Mouse (Mus musculus): ENCODE measurements around the gene Nfib.

The Nfib gene

GRCm38 (mm10) chr4:82538069-82538811, 167.3 kb downstream of the Nfib start:
- DNase-seq, result peak; percentile 55

GRCm38 (mm10) chr4:82537279-82537967, 168.1 kb downstream of the Nfib start:
- DNase-seq, result peak; percentile 78

- peak; percentile 39 for DNase-seq
Observed at GRCm38 (mm10) chr4:82536435-82537278, 168.9 kb downstream of the Nfib start.

GRCm38 (mm10) chr4:82535606-82536434, 169.7 kb downstream of the Nfib start:
- no peak for DNase-seq

- no peak for DNase-seq
Observed at GRCm38 (mm10) chr4:82533231-82533630, 172.3 kb downstream of the Nfib start.

GRCm38 (mm10) chr4:82532443-82533191, 172.9 kb downstream of the Nfib start:
- DNase-seq, result peak; percentile 40

- DNase-seq, result no peak
Observed at GRCm38 (mm10) chr4:82531977-82532376, 173.6 kb downstream of the Nfib start.

- DNase-seq, result peak; percentile 30
Observed at GRCm38 (mm10) chr4:82530875-82531353, 174.6 kb downstream of the Nfib start.

- DNase-seq, result no peak
Observed at GRCm38 (mm10) chr4:82528978-82529377, 176.6 kb downstream of the Nfib start.

- DNase-seq, result no peak
Observed at GRCm38 (mm10) chr4:82519935-82520334, 185.6 kb downstream of the Nfib start.

- DNase-seq, result no peak
Observed at GRCm38 (mm10) chr4:82518132-82518531, 187.4 kb downstream of the Nfib start.

- no peak for DNase-seq
Observed at GRCm38 (mm10) chr4:82517311-82517710, 188.2 kb downstream of the Nfib start.

- DNase-seq, result no peak
Observed at GRCm38 (mm10) chr4:82516211-82516795, 189.2 kb downstream of the Nfib start.

GRCm38 (mm10) chr4:82514921-82515320, 190.6 kb downstream of the Nfib start:
- DNase-seq, result no peak

GRCm38 (mm10) chr4:82514373-82514772, 191.2 kb downstream of the Nfib start:
- DNase-seq, result no peak

GRCm38 (mm10) chr4:82513426-82513750, 192.2 kb downstream of the Nfib start:
- no peak for DNase-seq

GRCm38 (mm10) chr4:82512743-82513425, 192.7 kb downstream of the Nfib start:
- DNase-seq, result peak; percentile 97

- DNase-seq, result peak; percentile 44
Observed at GRCm38 (mm10) chr4:82512335-82512734, 193.2 kb downstream of the Nfib start.

GRCm38 (mm10) chr4:82511524-82511923, 194.0 kb downstream of the Nfib start:
- peak; percentile 91 for DNase-seq

- DNase-seq, result peak; percentile 58
Observed at GRCm38 (mm10) chr4:82511001-82511513, 194.5 kb downstream of the Nfib start.

Measured in embryo, embryonic 11 days (tissue).